Mouse (Mus musculus) testis, adult 2 months (tissue): ENCODE results near the gene Chst11.

ENCODE experiments used
- CTCF ChIP-seq: fragments of 200-500 bp; IDR thresholded peaks from 2 replicates; pipeline ENCODE4 v1.5.1; 2012; ENCODE audit warnings: low read depth, mild to moderate bottlenecking, inconsistent platforms, low read length, moderate library complexity; ENCODE audit not compliant: control insufficient read depth, insufficient read depth, insufficient replicate concordance
- POLR2A ChIP-seq: fragments of 200-500 bp; IDR thresholded peaks from 2 replicates; pipeline ENCODE4 v1.6.1; 2012; ENCODE audit warnings: low read depth, mild to moderate bottlenecking, inconsistent platforms, low read length, moderate library complexity; ENCODE audit not compliant: control insufficient read depth

GRCm38 (mm10) chr10:83080275-83080741 lies 95.0 kb downstream of the Chst11 start:
- no peak for TF ChIP-seq CTCF
- TF ChIP-seq POLR2A: no peak; the same call in 1 of the 2 replicates
